8 mouse cellular contexts compared by ENCODE assay signal in the genomic region with DNA sequence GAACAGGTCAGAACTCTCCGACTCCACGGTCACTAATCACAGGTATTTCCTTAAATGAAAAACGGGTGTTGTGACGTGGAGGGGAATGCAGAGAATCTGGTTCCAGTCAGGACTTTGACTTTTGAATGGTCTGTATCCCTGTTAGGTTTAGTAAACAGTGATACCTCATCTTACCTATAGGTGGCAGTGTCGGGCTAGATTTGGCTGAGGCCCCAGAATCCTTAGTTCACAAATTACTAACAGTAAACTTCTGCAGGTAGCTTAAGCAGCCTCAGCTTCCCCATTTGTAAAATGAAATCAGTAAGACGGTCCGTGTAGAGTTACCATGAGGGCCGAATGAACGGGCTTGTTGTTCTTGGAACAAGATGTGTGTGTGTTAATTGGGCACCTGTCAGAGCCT. TPM values are rescaled to one million over a fixed set of nuclear protein-coding genes. Genes with fewer than 3 reads are reported as not detected.
DNase-seq lines count a peak whose midpoint lies in the region; ATAC-seq lines count a peak whose summit lies in the region.
"Had no signal": no experiment of that assay in that cellular context is flagged by ENCODE, and none has a peak within 500 bp of the region (broad histone marks: within the 10 kb centered on the region; RNA-seq: fewer than 3 reads in every experiment).

No protein-coding gene starts in this region.

- H3K27me3 ChIP-seq in forebrain, embryonic 11.5 days (ENCODE audit: control insufficient read depth, insufficient read depth, low read length) = no peaks in the 10 kb centered on the region
- peaks cover 27% of the 10 kb centered on the region for H3K27me3 ChIP-seq in limb, embryonic 13.5 days
- H3K27me3 ChIP-seq: neural tube, embryonic 13.5 days had no signal

- H3K4me2 ChIP-seq in forebrain, embryonic 11.5 days (ENCODE audit: low read depth, low read length, severe bottlenecking) = no peak overlapping the region
- no peak overlapping the region for H3K4me2 ChIP-seq in limb, embryonic 13.5 days (replicated peaks)
- H3K4me2 ChIP-seq: neural tube, embryonic 13.5 days had no signal

- peak; percentile 64 for ATAC-seq in forebrain, embryonic 11.5 days (replicated peaks; ENCODE audit: low FRiP score)
- ATAC-seq in inflammation-experienced regulatory T-cells, adult 6 months = peak; percentile 52
- peak; percentile 33; the same call in 1 of the 2 replicates for ATAC-seq in limb, embryonic 13.5 days (ENCODE audit: low FRiP score, low read depth)

- peak; percentile 47 for DNase-seq in urinary bladder, postnatal 14 days (ENCODE audit: low spot score)
- no peak for DNase-seq in urinary bladder, postnatal 10 days (ENCODE audit: low spot score)
- peak; percentile 9 for DNase-seq in adrenal gland, postnatal 25 days
- DNase-seq in forebrain, embryonic 11.5 days (ENCODE audit: low spot score) = no peak
- DNase-seq in naive thymus-derived CD4-positive, alpha-beta T cell, adult 2 months (ENCODE audit: low read depth) = peak; percentile 53

- no peak overlapping the region for H3K27ac ChIP-seq in forebrain, embryonic 11.5 days (ENCODE audit: low read depth, low read length)
- no peak overlapping the region for H3K27ac ChIP-seq in limb, embryonic 13.5 days
- H3K27ac ChIP-seq: neural tube, embryonic 13.5 days had no signal

- no peak overlapping the region for H3K9ac ChIP-seq in forebrain, embryonic 11.5 days (ENCODE audit: low read length)
- H3K9ac ChIP-seq in limb, embryonic 13.5 days = no peak overlapping the region
- H3K9ac ChIP-seq: neural tube, embryonic 13.5 days had no signal

- no peaks in the 10 kb centered on the region for H3K4me1 ChIP-seq in forebrain, embryonic 11.5 days (replicated peaks; ENCODE audit: control insufficient read depth, insufficient read depth, low read length)
- no peaks in the 10 kb centered on the region for H3K4me1 ChIP-seq in limb, embryonic 13.5 days
- H3K4me1 ChIP-seq: neural tube, embryonic 13.5 days had no signal

- H3K36me3 ChIP-seq in forebrain, embryonic 11.5 days (ENCODE audit: control insufficient read depth, insufficient read depth, low read length) = no peaks in the 10 kb centered on the region
- no peaks in the 10 kb centered on the region for H3K36me3 ChIP-seq in limb, embryonic 13.5 days
- H3K36me3 ChIP-seq: neural tube, embryonic 13.5 days had no signal

- H3K4me3 ChIP-seq in forebrain, embryonic 11.5 days (ENCODE audit: low read depth, low read length) = no peak overlapping the region
- no peak overlapping the region for H3K4me3 ChIP-seq in limb, embryonic 13.5 days
- H3K4me3 ChIP-seq: neural tube, embryonic 13.5 days had no signal

- H3K9me3 ChIP-seq in forebrain, embryonic 11.5 days (ENCODE audit: control insufficient read depth, low read length) = no peaks in the 10 kb centered on the region
- H3K9me3 ChIP-seq in limb, embryonic 13.5 days = no peaks in the 10 kb centered on the region
- H3K9me3 ChIP-seq: neural tube, embryonic 13.5 days had no signal

- 22% methylated on average over 9 of the region's 9 CpGs for WGBS in forebrain, embryonic 11.5 days
- 15% methylated on average over 9 of the region's 9 CpGs for WGBS in limb, embryonic 13.5 days

RNA-seq across cellular contexts. Expression of a gene that starts 21.0 kb away (rescaled TPM):
- 1.7 and 2.8 TPM in 2 replicates for total RNA-seq in adrenal gland, postnatal 25 days (2021)
- polyA plus RNA-seq in forebrain, embryonic 11.5 days (2014; fragmentation: Nextera tagmentation; extraction: Ambion mirVana) = 0.51 and 0.52 TPM in 2 replicates
- polyA plus RNA-seq in inflammation-experienced regulatory T-cells, adult 6 months (2017; shearing (Covaris generic)) = 1 to 10 TPM; 1.7 to 3.9 (median 2.1) TPM
- 1.4 and 2.1 TPM in 2 replicates for polyA plus RNA-seq in limb, embryonic 13.5 days (2015; fragmentation: Nextera tagmentation; extraction: Ambion mirVana)

Comparison
In these comparisons a context has a peak if more than half of its experiments do, and no peak if none do; other contexts are left out.
1. DNase-seq: peak in urinary bladder, postnatal 14 days (single experiment), adrenal gland, postnatal 25 days (single experiment) and naive thymus-derived CD4-positive, alpha-beta T cell, adult 2 months (single experiment); none in urinary bladder, postnatal 10 days (single experiment) and forebrain, embryonic 11.5 days (single experiment).
2. Peak in every context shown above with its lines, with median percentiles within 50 percentile points of each other: ATAC-seq.